Mouse (Mus musculus) midbrain, postnatal 0 days (tissue): ENCODE results near the gene Rab3a. TPM values are rescaled to one million over a fixed set of nuclear protein-coding genes. Genes with fewer than 3 reads are reported as not detected.
A peak's percentile ranks its signal among the peaks of the same experiment; 100 is the strongest.

Experiments used
- ATAC-seq: fragments of 200-750 bp; cut with Nextera tagmentation; 2 replicates; pipeline ENCODE4 v1.8.0; 2017; ENCODE audit warnings: moderate number of reproducible peaks, mild to moderate bottlenecking, moderate TSS enrichment, moderate library complexity; ENCODE audit not compliant: low FRiP score
- DNase-seq: peaks from one replicate; pipeline ENCODE4 v3.0.0-alpha.2; 2015; ENCODE audit warnings: low spot score
- H3K27ac ChIP-seq: fragments of 300-500 bp; sonication (generic); 2 replicates; pipeline ENCODE4 v1.5.1; 2014; ENCODE audit warnings: low read depth, mild to moderate bottlenecking, low read length, mixed read lengths
- H3K27me3 ChIP-seq: fragments of 300-500 bp; sonication (generic); 2 replicates; pipeline ENCODE4 v1.6.1; 2014; ENCODE audit warnings: low read length, control low read depth, mixed read lengths; ENCODE audit not compliant: insufficient read depth
- H3K36me3 ChIP-seq: fragments of 300-500 bp; sonication (generic); 2 replicates; pipeline ENCODE4 v1.6.1; 2014; ENCODE audit warnings: low read length, control low read depth, mixed read lengths; ENCODE audit not compliant: insufficient read depth
- H3K4me1 ChIP-seq: fragments of 300-500 bp; sonication (generic); 2 replicates; pipeline ENCODE4 v1.6.1; 2014; ENCODE audit warnings: mild to moderate bottlenecking, control low read depth, antibody characterized with exemption, low read length, mixed read lengths; ENCODE audit not compliant: insufficient read depth
- H3K4me2 ChIP-seq: fragments of 300-500 bp; sonication (generic); 2 replicates; pipeline ENCODE4 v1.6.1; 2014; ENCODE audit warnings: low read depth, mild to moderate bottlenecking, low read length, mixed read lengths; ENCODE audit not compliant: poor library complexity, severe bottlenecking
- H3K4me3 ChIP-seq: fragments of 300-500 bp; sonication (generic); 2 replicates; pipeline ENCODE4 v1.5.1; 2014; ENCODE audit warnings: low read depth, mild to moderate bottlenecking, low read length, moderate library complexity
- H3K9ac ChIP-seq: fragments of 300-500 bp; sonication (generic); replicated peaks from 2 replicates; pipeline ENCODE4 v1.6.1; 2014; ENCODE audit warnings: mild to moderate bottlenecking, low read length, moderate library complexity, mixed read lengths; ENCODE audit not compliant: poor library complexity, severe bottlenecking
- H3K9me3 ChIP-seq: fragments of 300-500 bp; sonication (generic); 2 replicates; pipeline ENCODE4 v1.6.1; 2016; ENCODE audit warnings: low read length, control low read depth
- CTCF ChIP-seq: IDR thresholded peaks from 2 replicates; pipeline ENCODE4 v1.5.1; 2016; ENCODE audit warnings: antibody characterized with exemption, mild to moderate bottlenecking
- WGBS: fragments of 180-500 bp; shearing (Covaris S2); extraction: QIAGEN DNeasy Blood & Tissue Kit; methylation state at CpG from one replicate; pipeline ENCODE4 v1.1.7; 2014; 5-methylcytosine and 5-hydroxymethylcytosine counted together
- polyA plus RNA-seq: library from polyadenylated mRNA; unstranded; fragments of >200 nt; fragmentation: Nextera tagmentation; extraction: Ambion mirVana; gene quantifications from 2 replicates; pipeline ENCODE4 v1.2.1, GENCODE M21; 2015
- total RNA-seq: library from RNA; depleted of rRNA; stranded (reverse); fragments of >200 nt; gene quantifications from 2 replicates; pipeline ENCODE4 v1.2.3, GENCODE M21; 2014

Rab3a gene
- total and polyA plus RNA-seq, 2 experiments from 2014 or later: 670 to 726 TPM

- Histone ChIP-seq H3K27me3 (no peaks in the 10 kb centered on the region), H3K9ac (no peak overlapping the region), H3K4me3 (no peak overlapping the region), H3K36me3 (peaks cover 51% of the 10 kb centered on the region), H3K4me2 (no peak overlapping the region), H3K27ac (no peak overlapping the region), H3K4me1 (peaks cover 13% of the 10 kb centered on the region), H3K9me3 (no peaks in the 10 kb centered on the region)
- DNase-seq (no peak), ATAC-seq (no peak)
- WGBS: 90% methylated on average over 3 of the region's 3 CpGs
- TF ChIP-seq CTCF: no peak
These were observed 32.6 kb downstream of the Rab3a start for GRCm38 (mm10) chr8:70787051-70787445.

GRCm38 (mm10) chr8:70787941-70788667, 33.6 kb downstream of the Rab3a start:
- Histone ChIP-seq H3K27me3 (no peaks in the 10 kb centered on the region), H3K9me3 (no peaks in the 10 kb centered on the region), H3K4me2 (no peak overlapping the region), H3K36me3 (peaks cover 48% of the 10 kb centered on the region), H3K4me1 (peaks cover 13% of the 10 kb centered on the region), H3K4me3 (no peak overlapping the region), H3K27ac (no peak overlapping the region), H3K9ac (no peak overlapping the region)
- no peak for TF ChIP-seq CTCF
- ATAC-seq (no peak), DNase-seq (peak; percentile 78)
- whole genome bisulfite sequencing: 29% methylated on average over 29 of the region's 30 CpGs

- H3K36me3 ChIP-seq: peaks cover 38% of the 10 kb centered on the region
- H3K9ac ChIP-seq: no peak overlapping the region
- H3K4me3 ChIP-seq: no peak overlapping the region
- TF ChIP-seq CTCF: no peak
- no peaks in the 10 kb centered on the region for H3K9me3 ChIP-seq
- 92% methylated on average over 10 of the region's 10 CpGs for WGBS
- no peaks in the 10 kb centered on the region for H3K27me3 ChIP-seq
- no peak overlapping the region for H3K27ac ChIP-seq
- H3K4me2 ChIP-seq: no peak overlapping the region
- no peak for ATAC-seq
- DNase-seq: no peak
- peaks cover 13% of the 10 kb centered on the region for H3K4me1 ChIP-seq
These were observed 34.6 kb downstream of the Rab3a start for GRCm38 (mm10) chr8:70789046-70789445.

- Histone ChIP-seq H3K4me2 (peak overlapping the region; percentile 76), H3K9ac (peak overlapping the region; percentile 89), H3K36me3 (peaks cover 24% of the 10 kb centered on the region), H3K9me3 (no peaks in the 10 kb centered on the region), H3K27ac (no peak overlapping the region), H3K27me3 (no peaks in the 10 kb centered on the region), H3K4me3 (peak overlapping the region; percentile 65; the same call in 1 of the 2 replicates), H3K4me1 (peaks cover 13% of the 10 kb centered on the region)
- 58% methylated on average over 8 of the region's 8 CpGs for WGBS
- DNase-seq (no peak), ATAC-seq (no peak)
- TF ChIP-seq CTCF: no peak
These were observed 36.4 kb downstream of the Rab3a start for GRCm38 (mm10) chr8:70790846-70791245.

GRCm38 (mm10) chr8:70791294-70791701, 36.8 kb downstream of the Rab3a start:
- ATAC-seq (no peak), DNase-seq (no peak)
- Histone ChIP-seq H3K36me3 (peaks cover 20% of the 10 kb centered on the region), H3K27ac (no peak overlapping the region), H3K4me3 (peak overlapping the region; percentile 65), H3K9me3 (no peaks in the 10 kb centered on the region), H3K4me2 (peak overlapping the region; percentile 76), H3K27me3 (no peaks in the 10 kb centered on the region), H3K9ac (peak overlapping the region; percentile 89), H3K4me1 (peaks cover 13% of the 10 kb centered on the region)
- no peak for TF ChIP-seq CTCF
- WGBS: 80% methylated on average over 7 of the region's 7 CpGs

- Histone ChIP-seq H3K4me3 (peak overlapping the region; percentile 65), H3K27ac (peak overlapping the region; percentile 86), H3K36me3 (peaks cover 13% of the 10 kb centered on the region), H3K9ac (peak overlapping the region; percentile 89), H3K27me3 (no peaks in the 10 kb centered on the region), H3K9me3 (no peaks in the 10 kb centered on the region), H3K4me1 (peaks cover 16% of the 10 kb centered on the region), H3K4me2 (peak overlapping the region; percentile 76)
- WGBS: 5% methylated on average over 53 of the region's 58 CpGs
- no peak for TF ChIP-seq CTCF
- peak; percentile 97 for DNase-seq
- peak; percentile 85 for ATAC-seq
These were observed 37.7 kb downstream of the Rab3a start for GRCm38 (mm10) chr8:70791975-70792691.
